Mouse (Mus musculus): ENCODE results near the gene Afmid.
"Not testable (repeated sequence)": the region's sequence is repeated elsewhere in the genome, so short reads cannot be mapped to it uniquely, and the experiment has no call there.

Gene Afmid

GRCm38 (mm10) chr11:117824060-117824969, 1.4 kb upstream of the Afmid start:
- DNase-seq (ENCODE audit: low read depth, low spot score): peak; percentile 84

- peak; percentile 18 for DNase-seq (ENCODE audit: low read depth, low spot score)
Observed at GRCm38 (mm10) chr11:117826164-117826563, 440 bp downstream of the Afmid start.

- DNase-seq (ENCODE audit: low read depth, low spot score): no peak
Observed at GRCm38 (mm10) chr11:117826916-117827315, 1.2 kb downstream of the Afmid start.

GRCm38 (mm10) chr11:117827386-117827785, 1.7 kb downstream of the Afmid start:
- no peak for DNase-seq (ENCODE audit: low read depth, low spot score)

- no peak for DNase-seq (ENCODE audit: low read depth, low spot score)
Observed at GRCm38 (mm10) chr11:117828149-117828887, 2.6 kb downstream of the Afmid start.

GRCm38 (mm10) chr11:117828888-117829604, 3.3 kb downstream of the Afmid start:
- DNase-seq (ENCODE audit: low read depth, low spot score): peak; percentile 52

GRCm38 (mm10) chr11:117829671-117830215, 4.0 kb downstream of the Afmid start:
- DNase-seq (ENCODE audit: low read depth, low spot score): no peak

GRCm38 (mm10) chr11:117830401-117830800, 4.7 kb downstream of the Afmid start:
- DNase-seq (ENCODE audit: low read depth, low spot score): no peak

- DNase-seq (ENCODE audit: low read depth, low spot score): peak; percentile 81
Observed at GRCm38 (mm10) chr11:117832086-117832969, 6.6 kb downstream of the Afmid start.

GRCm38 (mm10) chr11:117833509-117833908, 7.8 kb downstream of the Afmid start:
- not testable (repeated sequence) for DNase-seq (ENCODE audit: low read depth, low spot score)

- DNase-seq (ENCODE audit: low read depth, low spot score): no peak
Observed at GRCm38 (mm10) chr11:117834086-117834485, 8.4 kb downstream of the Afmid start.

- DNase-seq (ENCODE audit: low read depth, low spot score): peak; percentile 71
Observed at GRCm38 (mm10) chr11:117836306-117836705, 10.6 kb downstream of the Afmid start.

- DNase-seq (ENCODE audit: low read depth, low spot score): no peak
Observed at GRCm38 (mm10) chr11:117838572-117838971, 12.8 kb downstream of the Afmid start.

- DNase-seq (ENCODE audit: low read depth, low spot score): no peak
Observed at GRCm38 (mm10) chr11:117839021-117839420, 13.3 kb downstream of the Afmid start.

- DNase-seq (ENCODE audit: low read depth, low spot score): no peak
Observed at GRCm38 (mm10) chr11:117840910-117841309, 15.2 kb downstream of the Afmid start.

- no peak for DNase-seq (ENCODE audit: low read depth, low spot score)
Observed at GRCm38 (mm10) chr11:117843434-117843833, 17.7 kb downstream of the Afmid start.

- no peak for DNase-seq (ENCODE audit: low read depth, low spot score)
Observed at GRCm38 (mm10) chr11:117844997-117845396, 19.3 kb downstream of the Afmid start.

- DNase-seq (ENCODE audit: low read depth, low spot score): no peak
Observed at GRCm38 (mm10) chr11:117845651-117846050, 19.9 kb downstream of the Afmid start.

- peak; percentile 17 for DNase-seq (ENCODE audit: low read depth, low spot score)
Observed at GRCm38 (mm10) chr11:117846640-117847039, 20.9 kb downstream of the Afmid start.

GRCm38 (mm10) chr11:117847593-117848215, 22.0 kb downstream of the Afmid start:
- no peak for DNase-seq (ENCODE audit: low read depth, low spot score)
